Mouse (Mus musculus): ENCODE measurements at regions not wholly inside any gene's neighbourhood (a gene's known extent, or its start where the extent isn't known, plus 50 kb on each side); places are given as distances from the start of the nearest gene placed in this dataset.

GRCm38 (mm10) chr4:95105424-95105823 is 53.4 kb upstream of the Jun start:
- DNase-seq (ENCODE audit: extremely low read depth, low read depth), result no peak

GRCm38 (mm10) chr4:95105926-95106622 is 54.1 kb upstream of the Jun start:
- DNase-seq (ENCODE audit: extremely low read depth, low read depth), result peak; percentile 59

- DNase-seq (ENCODE audit: extremely low read depth, low read depth), result no peak
Observed at GRCm38 (mm10) chr4:95106881-95107665, 55.1 kb upstream of the Jun start.

GRCm38 (mm10) chr4:95108811-95109210 is 56.8 kb upstream of the Jun start:
- no peak for DNase-seq (ENCODE audit: extremely low read depth, low read depth)

GRCm38 (mm10) chr4:95110828-95111227 is 58.8 kb upstream of the Jun start:
- DNase-seq (ENCODE audit: extremely low read depth, low read depth), result no peak

- DNase-seq (ENCODE audit: extremely low read depth, low read depth), result no peak
Observed at GRCm38 (mm10) chr4:95117158-95117681, 65.2 kb upstream of the Jun start.

GRCm38 (mm10) chr4:95120876-95121275 is 68.9 kb upstream of the Jun start:
- no peak for DNase-seq (ENCODE audit: extremely low read depth, low read depth)

- DNase-seq (ENCODE audit: extremely low read depth, low read depth), result no peak
Observed at GRCm38 (mm10) chr4:95125346-95125745, 73.3 kb upstream of the Jun start.

GRCm38 (mm10) chr4:95127970-95128369 is 75.9 kb upstream of the Jun start:
- no peak for DNase-seq (ENCODE audit: extremely low read depth, low read depth)

GRCm38 (mm10) chr4:95133815-95134214 is 81.8 kb upstream of the Jun start:
- no peak for DNase-seq (ENCODE audit: extremely low read depth, low read depth)

GRCm38 (mm10) chr4:95134611-95135010 is 82.6 kb upstream of the Jun start:
- DNase-seq (ENCODE audit: extremely low read depth, low read depth), result no peak

- DNase-seq (ENCODE audit: extremely low read depth, low read depth), result no peak
Observed at GRCm38 (mm10) chr4:95137413-95138143, 85.6 kb upstream of the Jun start.

GRCm38 (mm10) chr4:95138676-95139075 is 86.7 kb upstream of the Jun start:
- no peak for DNase-seq (ENCODE audit: extremely low read depth, low read depth)

- DNase-seq (ENCODE audit: extremely low read depth, low read depth), result no peak
Observed at GRCm38 (mm10) chr4:95141253-95141652, 89.2 kb upstream of the Jun start.

GRCm38 (mm10) chr4:95143130-95143529 is 91.1 kb upstream of the Jun start:
- peak; percentile 60 for DNase-seq (ENCODE audit: extremely low read depth, low read depth)

GRCm38 (mm10) chr4:95143668-95144067 is 91.6 kb upstream of the Jun start:
- no peak for DNase-seq (ENCODE audit: extremely low read depth, low read depth)

GRCm38 (mm10) chr4:95144440-95144839 is 92.4 kb upstream of the Jun start:
- no peak for DNase-seq (ENCODE audit: extremely low read depth, low read depth)

- no peak for DNase-seq (ENCODE audit: extremely low read depth, low read depth)
Observed at GRCm38 (mm10) chr4:95146268-95146667, 94.2 kb upstream of the Jun start.

- DNase-seq (ENCODE audit: extremely low read depth, low read depth), result no peak
Observed at GRCm38 (mm10) chr4:95148665-95149064, 96.6 kb upstream of the Jun start.

GRCm38 (mm10) chr4:95151678-95152077 is 99.7 kb upstream of the Jun start:
- DNase-seq (ENCODE audit: extremely low read depth, low read depth), result no peak

- no peak for DNase-seq (ENCODE audit: extremely low read depth, low read depth)
Observed at GRCm38 (mm10) chr4:95152431-95153115, 100.6 kb upstream of the Jun start.
